ENCODE assay signal across 16 mouse cellular contexts in genomic region chr9:62337924-62338635, GRCm38 (mm10). TPM values are rescaled to one million over a fixed set of nuclear protein-coding genes. Genes with fewer than 3 reads are reported as not detected.
A peak's percentile ranks its signal among the peaks of the same experiment; 100 is the strongest.
DNase-seq lines count a peak whose midpoint lies in the region; ATAC-seq and TF ChIP-seq lines count a peak whose summit lies in the region.
"Had no signal": no experiment of that assay in that cellular context is flagged by ENCODE, and none has a peak within 500 bp of the region (broad histone marks: within the 10 kb centered on the region; RNA-seq: fewer than 3 reads in every experiment).

No protein-coding gene starts in this region.

- TF ChIP-seq POLR2A in ES-Bruce4 (IDR thresholded peaks at IDR 0.05; ENCODE audit: insufficient read depth, low read length), result no peak

- H3K36me3 ChIP-seq in ES-Bruce4 (ENCODE audit: control insufficient read depth, insufficient read depth, low read length, poor library complexity, severe bottlenecking), result no peaks in the 10 kb centered on the region
- H3K36me3 ChIP-seq in kidney, postnatal 0 days (ENCODE audit: insufficient read depth, low read length), result no peaks in the 10 kb centered on the region

- intact Hi-C loops in heart, postnatal 36 days (cut with DNase I), result loop anchor here (5.0 kb wide), 1 partner anchor 34 kb away; no protein-coding TSS in a partner anchor
- intact Hi-C loops in left cerebral cortex, postnatal 36 days (cut with DNase I), result no loop called here

- WGBS in kidney, postnatal 0 days, result 67% methylated on average over 4 of the region's 4 CpGs

- no peaks in the 10 kb centered on the region for H3K27me3 ChIP-seq in ES-Bruce4 (ENCODE audit: control insufficient read depth, insufficient read depth, low read length, poor library complexity, severe bottlenecking)
- H3K27me3 ChIP-seq in kidney, postnatal 0 days (ENCODE audit: insufficient read depth, low read length), result no peaks in the 10 kb centered on the region

- no peak overlapping the region for H3K9ac ChIP-seq in ES-Bruce4 (ENCODE audit: low read depth, poor library complexity, severe bottlenecking)
- H3K9ac ChIP-seq in kidney, postnatal 0 days (ENCODE audit: low read depth, low read length), result no peak overlapping the region
- H3K9ac ChIP-seq: forebrain, postnatal 0 days; hindbrain, embryonic 14.5 days; liver, embryonic 14.5 days had no signal

- H3K4me1 ChIP-seq in ES-Bruce4 (ENCODE audit: control insufficient read depth, insufficient read depth, low read length), result peaks cover 1% of the 10 kb centered on the region
- H3K4me1 ChIP-seq in kidney, postnatal 0 days (replicated peaks; ENCODE audit: insufficient read depth, low read length), result 0 out of 2 replicates have a peak, but pooled peaks cover 5% of the 10 kb centered on the region

- no peaks in the 10 kb centered on the region for H3K9me3 ChIP-seq in ES-Bruce4 (replicated peaks; ENCODE audit: control insufficient read depth, insufficient read depth, low read length, poor library complexity, severe bottlenecking)
- H3K9me3 ChIP-seq in kidney, postnatal 0 days (replicated peaks; ENCODE audit: low read length), result no peaks in the 10 kb centered on the region

- H3K27ac ChIP-seq in ES-Bruce4 (ENCODE audit: insufficient read depth, low read length), result peak overlapping the region; percentile 79
- peak overlapping the region; percentile 48; the same call in 1 of the 2 replicates for H3K27ac ChIP-seq in kidney, postnatal 0 days
- H3K27ac ChIP-seq: hindbrain, embryonic 14.5 days; left cerebral cortex, adult 2 months; liver, embryonic 14.5 days had no signal

- H3K4me3 ChIP-seq in ES-Bruce4 (ENCODE audit: low read depth, low read length), result no peak overlapping the region
- no peak overlapping the region for H3K4me3 ChIP-seq in kidney, postnatal 0 days (replicated peaks; ENCODE audit: low read depth, low read length)
- H3K4me3 ChIP-seq: left cerebral cortex, adult 2 months had no signal

- no peak overlapping the region for H3K4me2 ChIP-seq in kidney, postnatal 0 days (ENCODE audit: low read length)
- H3K4me2 ChIP-seq: hindbrain, embryonic 14.5 days had no signal

- peak; percentile 69 to 84 for DNase-seq in heart, adult 18-20 months
- DNase-seq in heart, postnatal 36 days, result no peak
- peak; percentile 66 for DNase-seq in cerebellum, adult 8-10 months
- peak; percentile 54 for DNase-seq in kidney, postnatal 0 days (ENCODE audit: low spot score)
- no peak for DNase-seq in left cerebral cortex, postnatal 36 days (ENCODE audit: low spot score in 2 of 2)
- DNase-seq in neural tube, embryonic 10.5 days (ENCODE audit: extremely low spot score, low spot score), result no peak
- no peak for DNase-seq in left cerebral cortex, adult 18-20 months (ENCODE audit: low spot score in 2 of 2)
- DNase-seq: adrenal gland, postnatal 10 days; forebrain, postnatal 0 days; spleen, adult 18-20 months; thymus, postnatal 25 days had no signal

- ATAC-seq in kidney, postnatal 0 days (replicated peaks; ENCODE audit: low FRiP score, low read depth), result no peak
- ATAC-seq: forebrain, postnatal 0 days; midbrain, embryonic 16.5 days had no signal

- no peak for TF ChIP-seq CTCF in ES-Bruce4 (IDR thresholded peaks at IDR 0.05; ENCODE audit: low read depth, low read length)
- no peak for TF ChIP-seq CTCF in kidney, postnatal 0 days (IDR thresholded peaks at IDR 0.05; ENCODE audit: low read depth)

- 0 out of 2 replicates have a peak, but pooled peaks have one; percentile 51 for TF ChIP-seq EP300 in ES-Bruce4 (IDR thresholded peaks at IDR 0.05; ENCODE audit: insufficient read depth, low read depth, low read length)

RNA-seq across cellular contexts. Expression of gene Anp32a, which starts 3.0 kb away (rescaled TPM):
- 100 to 1,000 TPM; 180 to 184 TPM for total RNA-seq in heart, adult 18-20 months (2021)
- total RNA-seq in heart, postnatal 36 days (2021), result 100 to 1,000 TPM; 206 to 209 TPM
- 779 and 784 TPM in 2 replicates for polyA plus RNA-seq in ES-Bruce4 (2011; ENCODE audit: insufficient read depth, insufficient read length, low read depth, missing spikeins)
- polyA plus RNA-seq in kidney, postnatal 0 days (2015; fragmentation: Nextera tagmentation; extraction: Ambion mirVana), result 139 and 166 TPM in 2 replicates
- total RNA-seq in left cerebral cortex, postnatal 36 days (2021), result 100 to 1,000 TPM; 232 to 281 TPM
- total RNA-seq in left cerebral cortex, adult 18-20 months (2021), result 100 to 1,000 TPM; 255 to 287 TPM

RNA-seq across cellular contexts. Expression of gene Spesp1, which starts 56.1 kb away (rescaled TPM):
- total RNA-seq in heart, adult 18-20 months (2021), result not detected
- not detected for total RNA-seq in heart, postnatal 36 days (2021)
- not detected in 2 replicates for polyA plus RNA-seq in ES-Bruce4 (2011; ENCODE audit: insufficient read depth, insufficient read length, low read depth, missing spikeins)
- not detected in 2 replicates for polyA plus RNA-seq in kidney, postnatal 0 days (2015; fragmentation: Nextera tagmentation; extraction: Ambion mirVana)
- under 1 TPM in 1 of 2 experiments, not detected in 1; 0.16 TPM for total RNA-seq in left cerebral cortex, postnatal 36 days (2021)
- total RNA-seq in left cerebral cortex, adult 18-20 months (2021), result not detected
- total RNA-seq: adrenal gland, postnatal 10 days had no signal
- polyA plus RNA-seq: forebrain, postnatal 0 days; hindbrain, embryonic 14.5 days; liver, embryonic 14.5 days; midbrain, embryonic 16.5 days had no signal

Comparison
In these comparisons a context has a peak if more than half of its experiments do, and no peak if none do; other contexts are left out.
1. DNase-seq: peak in heart, adult 18-20 months (2 of 2), cerebellum, adult 8-10 months (single experiment) and kidney, postnatal 0 days (single experiment); none in heart, postnatal 36 days (0 of 2), left cerebral cortex, postnatal 36 days (0 of 2), neural tube, embryonic 10.5 days (single experiment) and left cerebral cortex, adult 18-20 months (0 of 2).